Mouse (Mus musculus): ENCODE data around the gene Nmt1. TPM values are rescaled to one million over a fixed set of nuclear protein-coding genes. Genes with fewer than 3 reads are reported as not detected.

Nmt1 gene
- total and polyA plus RNA-seq, 3 experiments, result 84.5 to 205 (median 115) TPM

DNA sequence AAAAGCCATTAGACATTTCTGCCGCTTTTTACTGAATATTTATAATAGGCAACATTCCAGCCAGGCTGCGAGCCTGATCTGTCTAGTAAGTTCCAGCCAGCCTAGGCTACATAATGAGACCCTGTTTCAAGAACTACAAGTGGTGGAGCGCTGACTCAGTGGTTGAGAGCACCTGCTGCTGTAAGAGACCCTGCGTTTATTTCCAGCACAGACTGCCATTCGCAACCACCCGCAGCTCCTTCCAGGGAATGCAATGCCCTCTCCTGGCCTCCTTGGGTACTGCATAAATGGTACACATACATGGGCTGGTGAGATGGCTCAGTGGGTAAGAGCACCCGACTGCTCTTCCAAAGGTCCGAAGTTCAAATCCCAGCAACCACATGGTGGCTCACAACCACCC lies 18.8 kb upstream of the Nmt1 start:
- H3K27ac ChIP-seq (ENCODE audit: insufficient read depth, low read depth), result no peak overlapping the region
- peak; percentile 60 for DNase-seq (ENCODE audit: extremely low read depth)

DNA sequence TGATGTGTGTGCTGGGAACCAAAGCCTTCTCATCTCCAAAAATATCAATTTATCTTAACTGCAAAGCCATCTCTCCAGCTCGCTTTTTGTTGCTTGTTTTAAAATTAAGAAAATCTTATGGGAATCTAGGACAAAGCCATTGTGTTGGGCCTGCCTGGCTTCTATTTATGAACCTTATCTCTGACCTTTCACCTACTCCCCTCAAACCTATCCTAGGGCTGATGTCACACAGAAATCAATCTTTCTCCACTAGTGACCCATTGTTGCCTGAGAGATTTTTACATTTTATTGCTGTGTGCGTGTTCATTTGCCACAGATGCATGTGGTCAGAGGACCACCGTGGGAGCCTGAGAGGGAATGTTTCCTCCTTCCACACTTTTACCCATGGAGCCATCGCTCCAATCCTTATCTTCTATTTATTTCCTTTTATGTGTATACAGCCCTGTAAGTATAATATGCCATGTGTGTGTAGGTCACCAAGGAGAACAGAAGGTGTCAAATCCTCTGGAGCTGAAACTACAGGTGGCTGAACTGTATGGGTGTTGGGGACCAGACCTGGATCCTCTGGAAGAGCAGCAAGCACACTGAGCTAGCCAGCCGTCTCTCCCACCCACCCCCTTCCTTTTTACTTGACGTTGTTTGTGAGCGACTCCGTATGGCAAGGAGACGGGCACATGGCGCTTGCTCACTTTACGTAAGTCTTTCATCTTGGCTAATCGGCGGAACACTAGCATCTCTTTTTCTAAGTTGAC lies 17.4 kb upstream of the Nmt1 start:
- Histone ChIP-seq H3K9me3 (replicated peaks; ENCODE audit: low read length) (no peaks in the 10 kb centered on the region), H3K27me3 (replicated peaks) (no peaks in the 10 kb centered on the region), H3K36me3 (replicated peaks in 1 of 2; ENCODE audit: control insufficient read depth in 1 of 2, insufficient read depth in 1 of 2, low read length in 1 of 2) (peaks cover 27 to 73% of the 10 kb centered on the region in 2 experiments), H3K27ac (ENCODE audit: insufficient read depth, low read depth) (no peak overlapping the region), H3K4me2 (ENCODE audit: insufficient read depth, low read depth, poor library complexity, severe bottlenecking) (no peak overlapping the region), H3K4me3 (replicated peaks in 1 of 3; ENCODE audit: low read depth in 2 of 3, low read length in 2 of 3, poor library complexity in 1 of 3) (no peak overlapping the region), H3K79me2 (replicated peaks; ENCODE audit: control insufficient read depth, extremely low read depth, insufficient read depth, poor library complexity, severe bottlenecking) (peaks cover 22% of the 10 kb centered on the region), H3K4me1 (ENCODE audit: control insufficient read depth in 1 of 2, insufficient read depth in 2 of 2) (peaks cover 7 to 9% of the 10 kb centered on the region in 2 experiments), H3K9ac (ENCODE audit: insufficient read depth, low read depth) (no peak overlapping the region)
- DNase-seq (ENCODE audit: extremely low read depth), result no peak
- in situ Hi-C loops (cut with MboI; ENCODE audit: low pct_ligation_motif_present, low pct_unique_long_range_greater_than_20kb, low sequenced_read_pairs) (no loop called here), dilution Hi-C loops (cut with MboI; ENCODE audit: extremely low pct_ligation_motif_present, extremely low pct_unique_long_range_greater_than_20kb, low sequenced_read_pairs) (no loop called here)
- TF ChIP-seq POLR2A (IDR thresholded peaks at IDR 0.05; ENCODE audit: low read depth, low read length) (no peak), BHLHE40 (IDR thresholded peaks at IDR 0.05; ENCODE audit: low read depth, low read length) (no peak), POLR2AphosphoS2 (IDR thresholded peaks at IDR 0.05; ENCODE audit: low read depth, low read length) (0 out of 2 replicates have a peak, but pooled peaks have one; percentile 52)

More for the DNA sequence above, 18.8 kb upstream of the Nmt1 start:
- no peak overlapping the region for H3K4me3 ChIP-seq (replicated peaks in 1 of 3; ENCODE audit: low read depth in 2 of 3, low read length in 2 of 3, poor library complexity in 1 of 3)
- no peak overlapping the region for H3K9ac ChIP-seq (ENCODE audit: insufficient read depth, low read depth)
- peaks cover 27 to 76% of the 10 kb centered on the region in 2 experiments for H3K36me3 ChIP-seq (replicated peaks in 1 of 2; ENCODE audit: control insufficient read depth in 1 of 2, insufficient read depth in 1 of 2, low read length in 1 of 2)
- TF ChIP-seq TCF12 (IDR thresholded peaks at IDR 0.05; ENCODE audit: low read depth, low read length), result no peak
- no peak for TF ChIP-seq MEF2A (IDR thresholded peaks at IDR 0.05; ENCODE audit: borderline replicate concordance, low read depth, low read length)
- peak; percentile 9; the same call in 1 of the 2 replicates for TF ChIP-seq RAD21 (IDR thresholded peaks at IDR 0.05; ENCODE audit: low read depth, low read length)
- TF ChIP-seq MYC (IDR thresholded peaks at IDR 0.05; ENCODE audit: low read depth, low read length), result no peak
- TF ChIP-seq SMC3 (IDR thresholded peaks at IDR 0.05; ENCODE audit: low read depth, low read length), result peak; percentile 17; the same call in 1 of the 2 replicates
- no peak for TF ChIP-seq ETS1 (conservative IDR thresholded peaks at IDR 0.05; ENCODE audit: low read depth, low read length)
- no peak for TF ChIP-seq USF1 (IDR thresholded peaks at IDR 0.05; ENCODE audit: low read depth, low read length)
- TF ChIP-seq ZNF384 (IDR thresholded peaks at IDR 0.05; ENCODE audit: low read depth, low read length), result no peak
- TF ChIP-seq JUN (IDR thresholded peaks at IDR 0.05; ENCODE audit: insufficient read depth, low read depth, low read length), result no peak
- peak; percentile 10 to 48; a peak in 2 of 4 replicates for TF ChIP-seq CTCF (conservative IDR thresholded peaks at IDR 0.05 in 1 of 2, IDR thresholded peaks at IDR 0.05 in 1 of 2; ENCODE audit: low read depth in 2 of 2, low read length in 2 of 2)
- peaks cover 11% of the 10 kb centered on the region for H3K79me2 ChIP-seq (replicated peaks; ENCODE audit: control insufficient read depth, extremely low read depth, insufficient read depth, poor library complexity, severe bottlenecking)
- dilution Hi-C loops (cut with MboI; ENCODE audit: extremely low pct_ligation_motif_present, extremely low pct_unique_long_range_greater_than_20kb, low sequenced_read_pairs), result no loop called here
- H3K4me2 ChIP-seq (ENCODE audit: insufficient read depth, low read depth, poor library complexity, severe bottlenecking), result no peak overlapping the region
- H3K4me1 ChIP-seq (ENCODE audit: control insufficient read depth in 1 of 2, insufficient read depth in 2 of 2), result peaks cover 0 to 4% of the 10 kb centered on the region in 2 experiments; a peak in 2 of 4 replicates
- H3K27me3 ChIP-seq (replicated peaks), result no peaks in the 10 kb centered on the region
- in situ Hi-C loops (cut with MboI; ENCODE audit: low pct_ligation_motif_present, low pct_unique_long_range_greater_than_20kb, low sequenced_read_pairs), result no loop called here
- H3K9me3 ChIP-seq (replicated peaks; ENCODE audit: low read length), result no peaks in the 10 kb centered on the region

DNA sequence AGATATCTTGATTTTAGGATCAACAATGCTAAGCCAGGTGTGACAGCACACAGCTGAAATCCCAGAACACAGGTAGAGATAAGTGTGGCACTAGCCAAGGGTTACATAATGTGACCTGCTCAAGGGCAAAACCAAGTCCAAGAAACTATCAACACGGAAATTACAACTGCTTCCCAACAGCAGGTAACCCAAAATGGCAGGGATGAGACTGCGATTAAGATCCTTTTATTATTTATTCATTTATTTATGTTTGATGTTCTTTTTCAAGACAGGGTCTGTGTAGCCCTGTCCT lies 16.8 kb upstream of the Nmt1 start:
- dilution Hi-C loops (cut with MboI; ENCODE audit: extremely low pct_ligation_motif_present, extremely low pct_unique_long_range_greater_than_20kb, low sequenced_read_pairs), result no loop called here
- peaks cover 11 to 12% of the 10 kb centered on the region in 2 experiments for H3K4me1 ChIP-seq (ENCODE audit: control insufficient read depth in 1 of 2, insufficient read depth in 2 of 2)
- no peak overlapping the region for H3K9ac ChIP-seq (ENCODE audit: insufficient read depth, low read depth)
- in situ Hi-C loops (cut with MboI; ENCODE audit: low pct_ligation_motif_present, low pct_unique_long_range_greater_than_20kb, low sequenced_read_pairs), result no loop called here
- no peaks in the 10 kb centered on the region for H3K9me3 ChIP-seq (replicated peaks; ENCODE audit: low read length)
- H3K79me2 ChIP-seq (replicated peaks; ENCODE audit: control insufficient read depth, extremely low read depth, insufficient read depth, poor library complexity, severe bottlenecking), result peaks cover 27% of the 10 kb centered on the region
- no peak overlapping the region for H3K4me3 ChIP-seq (replicated peaks in 1 of 3; ENCODE audit: low read depth in 2 of 3, low read length in 2 of 3, poor library complexity in 1 of 3)
- no peak overlapping the region for H3K27ac ChIP-seq (ENCODE audit: insufficient read depth, low read depth)
- H3K4me2 ChIP-seq (ENCODE audit: insufficient read depth, low read depth, poor library complexity, severe bottlenecking), result no peak overlapping the region
- H3K27me3 ChIP-seq (replicated peaks), result no peaks in the 10 kb centered on the region
- peaks cover 26 to 67% of the 10 kb centered on the region in 2 experiments for H3K36me3 ChIP-seq (replicated peaks in 1 of 2; ENCODE audit: control insufficient read depth in 1 of 2, insufficient read depth in 1 of 2, low read length in 1 of 2)
- DNase-seq (ENCODE audit: extremely low read depth), result no peak
- TF ChIP-seq ZKSCAN1 (IDR thresholded peaks at IDR 0.05; ENCODE audit: borderline replicate concordance, low read depth, low read length) (no peak), CHD2 (IDR thresholded peaks at IDR 0.05; ENCODE audit: low read length) (no peak), NRF1 (IDR thresholded peaks at IDR 0.05; ENCODE audit: low read depth, low read length) (no peak), POLR2A (IDR thresholded peaks at IDR 0.05; ENCODE audit: low read depth, low read length) (no peak), SIN3A (IDR thresholded peaks at IDR 0.05; ENCODE audit: low read length) (no peak), MXI1 (IDR thresholded peaks at IDR 0.05; ENCODE audit: low read depth, low read length) (no peak), ZC3H11A (IDR thresholded peaks at IDR 0.05; ENCODE audit: low read depth, low read length) (no peak), GABPA (IDR thresholded peaks at IDR 0.05; ENCODE audit: insufficient replicate concordance, low read depth, low read length) (no peak), USF1 (IDR thresholded peaks at IDR 0.05; ENCODE audit: low read depth, low read length) (no peak), TCF12 (IDR thresholded peaks at IDR 0.05; ENCODE audit: low read depth, low read length) (no peak), JUN (IDR thresholded peaks at IDR 0.05; ENCODE audit: insufficient read depth, low read depth, low read length) (no peak), CTCF (conservative IDR thresholded peaks at IDR 0.05 in 1 of 2, IDR thresholded peaks at IDR 0.05 in 1 of 2; ENCODE audit: low read depth in 2 of 2, low read length in 2 of 2) (no peak)
